Mouse (Mus musculus) left cerebral cortex, postnatal 36 days (tissue): ENCODE measurements around the gene Syne3. TPM values are rescaled to one million over a fixed set of nuclear protein-coding genes. Genes with fewer than 3 reads are reported as not detected.

Source experiments
- DNase-seq, 2 experiments: peaks; one replicate each; pipeline ENCODE4 v3.0.0; 2021 to 2022; ENCODE audit warnings: low spot score in 2 of 2, mixed read lengths in 1 of 2
- intact Hi-C: fragments of 180-260 bp; cut with DNase I; formaldehyde crosslinking; loops from one replicate; pipeline ENCODE4 v1.15.1; 2025
- total RNA-seq, 2 experiments: library from RNA; stranded (reverse); gene quantifications; 2 replicates each; pipeline ENCODE4 v1.2.3; 2021

Gene Syne3
- total RNA-seq, 2 experiments from 2014 or later: 1.0 to 2.1 TPM

GRCm38 (mm10) chr12:105029890-105030289 lies 20.3 kb upstream of the Syne3 start:
- DNase-seq: no peak
- intact Hi-C loops: loop anchor here (10.0 kb wide), 1 partner anchor 275 kb away; the partner anchor contains the start of gene Dicer1

GRCm38 (mm10) chr12:105027323-105027991 lies 17.8 kb upstream of the Syne3 start:
- peak; percentile 55 to 63 for DNase-seq
- intact Hi-C loops: no loop called here

- DNase-seq: no peak
- intact Hi-C loops: loop anchor here (1.0 kb wide), 1 partner anchor 74 kb away; no protein-coding TSS in a partner anchor
Observed at GRCm38 (mm10) chr12:105025947-105026586, 16.5 kb upstream of the Syne3 start.

GRCm38 (mm10) chr12:105025271-105025946 lies 15.8 kb upstream of the Syne3 start:
- DNase-seq: peak; percentile 40 to 61
- intact Hi-C loops: loop anchor here (1.0 kb wide), 1 partner anchor 73 kb away; no protein-coding TSS in a partner anchor

DNA sequence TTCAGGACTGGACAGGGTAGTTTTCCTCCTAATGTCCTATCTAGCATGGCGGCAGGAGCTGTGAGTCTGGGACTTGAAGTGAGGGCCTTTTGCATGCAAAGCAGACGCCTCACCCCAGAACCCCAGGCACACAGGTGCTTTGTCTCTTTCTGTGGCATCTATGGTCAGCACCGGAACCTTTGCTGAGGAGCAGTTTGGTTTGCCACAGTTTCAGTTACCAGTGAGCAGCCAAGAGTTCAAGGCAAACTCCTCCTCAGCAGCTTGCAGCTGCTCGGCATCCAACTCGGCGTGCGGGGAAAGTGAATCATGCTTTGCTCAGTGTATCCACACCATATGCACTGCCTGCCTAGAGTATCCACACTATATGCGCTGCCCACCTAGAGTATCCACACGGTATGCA lies 13.2 kb upstream of the Syne3 start:
- intact Hi-C loops: no loop called here
- no peak for DNase-seq

DNA sequence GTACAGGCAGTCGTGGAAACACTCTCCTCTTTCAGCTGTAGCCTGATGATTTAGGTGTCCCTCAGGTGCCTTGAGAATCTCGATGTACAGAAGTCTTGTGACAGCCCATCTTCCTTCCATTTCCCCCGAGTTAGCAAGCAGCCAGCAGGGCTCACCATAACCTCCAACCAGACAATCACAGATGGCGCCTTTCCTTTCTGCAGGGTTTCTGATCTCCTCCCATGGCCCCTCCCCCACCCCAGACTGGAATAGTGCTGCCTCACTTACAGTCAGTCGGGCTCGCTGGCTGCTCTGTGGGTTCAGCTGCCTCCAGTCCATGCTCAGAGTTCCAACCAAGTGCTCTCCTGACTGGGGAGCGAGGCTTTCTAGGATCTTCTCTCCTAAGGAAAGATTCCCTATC lies 12.5 kb upstream of the Syne3 start:
- intact Hi-C loops: no loop called here
- DNase-seq: no peak

- intact Hi-C loops: no loop called here
- DNase-seq: no peak
Observed at GRCm38 (mm10) chr12:105021441-105022069, 11.9 kb upstream of the Syne3 start.

GRCm38 (mm10) chr12:105019359-105020219 lies 10.0 kb upstream of the Syne3 start:
- intact Hi-C loops: no loop called here
- no peak for DNase-seq

DNA sequence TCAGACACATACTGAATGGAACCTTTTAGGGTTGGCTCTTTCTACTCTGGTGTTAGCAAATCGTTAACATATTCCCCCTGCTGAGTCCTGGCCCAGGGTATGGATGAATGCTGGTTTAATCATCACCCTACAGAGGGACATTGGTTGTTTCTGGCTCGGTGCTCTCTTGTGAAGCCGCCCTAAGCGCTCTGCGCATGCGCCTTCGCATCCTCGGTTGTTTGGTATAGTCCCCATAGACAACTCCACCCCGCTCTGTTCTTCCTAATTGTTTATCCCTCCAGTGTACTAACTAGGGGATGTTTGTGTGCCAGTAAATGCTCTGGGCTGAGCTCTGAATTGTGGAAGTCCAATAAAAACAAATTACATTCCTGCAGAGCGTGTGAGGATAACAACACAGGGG lies 7.0 kb upstream of the Syne3 start:
- no peak for DNase-seq
- intact Hi-C loops: no loop called here

- intact Hi-C loops: no loop called here
- no peak for DNase-seq
Observed at GRCm38 (mm10) chr12:105016199-105016598, 6.6 kb upstream of the Syne3 start.

GRCm38 (mm10) chr12:105013065-105013464 lies 3.5 kb upstream of the Syne3 start:
- peak; percentile 68 to 71 for DNase-seq
- intact Hi-C loops: loop anchor here (5.0 kb wide), 1 partner anchor 36 kb away; no protein-coding TSS in a partner anchor

GRCm38 (mm10) chr12:105012314-105012713 lies 2.7 kb upstream of the Syne3 start:
- intact Hi-C loops: loop anchor here (5.0 kb wide), 1 partner anchor 35 kb away; no protein-coding TSS in a partner anchor

DNA sequence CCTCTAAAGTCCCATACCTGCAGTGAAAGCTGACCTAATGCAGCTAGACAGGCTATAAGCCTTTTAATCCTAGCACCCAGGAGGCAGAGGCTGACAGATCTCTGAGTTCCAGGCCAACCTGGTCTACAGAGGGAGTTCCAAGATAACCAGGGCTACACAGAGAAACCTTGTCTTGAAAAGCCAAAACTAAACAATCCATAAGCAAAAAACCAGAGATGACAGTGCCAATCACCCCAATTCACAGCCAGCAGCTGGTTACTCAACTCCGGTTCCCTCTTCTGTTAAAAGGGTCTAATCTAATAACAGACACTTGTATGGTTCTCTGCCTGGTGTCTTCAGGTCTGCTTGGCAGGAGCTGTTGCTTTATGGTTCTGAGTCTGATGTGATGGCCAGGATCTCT lies 2.0 kb upstream of the Syne3 start:
- intact Hi-C loops: loop anchor here (5.0 kb wide), 1 partner anchor 34 kb away; no protein-coding TSS in a partner anchor
- DNase-seq: no peak

More at GRCm38 (mm10) chr12:105012314-105012713, 2.7 kb upstream of the Syne3 start:
- no peak for DNase-seq

- intact Hi-C loops: loop anchor here (5.0 kb wide), 1 partner anchor 33 kb away; no protein-coding TSS in a partner anchor
- no peak for DNase-seq
Observed at GRCm38 (mm10) chr12:105010213-105010790, 693 bp upstream of the Syne3 start.

DNA sequence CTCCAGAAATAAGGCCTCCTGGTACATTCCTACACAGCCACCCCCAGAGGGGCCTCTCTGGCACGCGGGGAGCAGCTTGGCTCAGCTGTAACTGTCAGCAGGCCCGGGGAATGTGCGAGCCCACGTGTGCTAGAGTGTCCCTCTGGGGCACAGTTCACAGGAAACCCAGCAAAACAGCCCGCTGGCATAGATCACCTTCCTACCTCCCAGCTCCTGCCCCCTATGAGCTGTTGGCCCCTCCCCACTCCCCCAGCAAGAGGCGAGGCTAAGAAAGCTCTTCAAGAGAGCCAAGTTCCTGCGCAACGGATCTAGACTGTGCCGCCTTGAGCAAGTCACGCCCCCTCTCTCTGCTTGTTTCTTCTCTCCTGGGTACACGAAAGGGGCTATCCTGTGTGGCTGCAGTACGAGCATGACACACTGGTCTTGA lies 844 bp downstream of the Syne3 start:
- intact Hi-C loops: loop anchor here (5.0 kb wide), 1 partner anchor 51 kb away; no protein-coding TSS in a partner anchor
- DNase-seq: peak in 1 of 2 experiments; percentile 22

- no peak for DNase-seq
- intact Hi-C loops: loop anchor here (5.0 kb wide), 1 partner anchor 51 kb away; no protein-coding TSS in a partner anchor
Observed at GRCm38 (mm10) chr12:105008150-105008549, 1.5 kb downstream of the Syne3 start.

GRCm38 (mm10) chr12:105005715-105005972 lies 4.0 kb downstream of the Syne3 start:
- intact Hi-C loops: loop anchor here (5.0 kb wide), 1 partner anchor 48 kb away; no protein-coding TSS in a partner anchor
- no peak for DNase-seq

DNA sequence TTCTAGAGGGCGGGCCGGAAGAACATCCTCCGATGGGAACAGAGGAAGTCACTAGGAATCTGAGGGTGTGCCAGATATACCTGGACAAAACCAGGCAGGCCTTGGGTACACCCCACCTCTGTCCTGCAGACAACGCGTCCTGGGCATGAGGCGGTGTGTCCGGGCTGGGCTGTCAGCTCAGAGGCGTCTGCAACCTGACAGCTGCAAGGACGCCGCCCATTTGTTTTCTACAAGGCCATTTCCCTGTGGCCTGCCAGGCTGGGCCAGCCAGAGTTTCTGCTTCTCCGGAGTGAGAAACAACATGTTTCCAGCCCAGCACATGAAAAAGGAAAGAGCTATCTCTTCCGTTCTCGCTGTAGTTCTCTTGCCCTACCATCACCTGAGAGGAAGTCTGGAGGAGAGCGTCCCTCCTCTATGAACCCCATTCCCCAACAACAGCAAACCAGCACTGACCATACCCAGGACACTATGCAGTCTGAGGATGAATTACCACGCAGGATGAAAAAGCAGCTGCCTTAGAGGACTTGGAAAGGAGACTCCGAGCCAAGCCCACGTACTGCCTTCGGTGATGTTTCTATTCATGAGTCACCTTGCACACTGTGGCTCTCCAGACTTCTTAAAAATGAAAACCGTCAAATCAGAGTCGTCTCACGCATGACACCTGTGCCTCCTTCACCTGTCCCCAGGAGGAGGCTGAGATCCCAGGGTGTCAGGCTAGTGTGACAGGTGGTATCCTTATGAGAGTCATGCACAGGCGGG lies 4.5 kb downstream of the Syne3 start:
- no peak for DNase-seq
- intact Hi-C loops: loop anchor here (5.0 kb wide), 1 partner anchor 48 kb away; no protein-coding TSS in a partner anchor
